Mouse (Mus musculus) bone marrow, adult 2 months (tissue): ENCODE measurements around the gene Krt10.

Source experiments
- CTCF ChIP-seq: fragments of 200-500 bp; IDR thresholded peaks from 2 replicates; pipeline ENCODE4 v1.5.1; 2011; ENCODE audit warnings: low read length, control low read depth; ENCODE audit not compliant: control insufficient read depth, insufficient read depth
- POLR2A ChIP-seq: fragments of 200-500 bp; IDR thresholded peaks from 2 replicates; pipeline ENCODE4 v1.6.1; 2011; ENCODE audit warnings: low read depth, mild to moderate bottlenecking, control low read depth, low read length, borderline replicate concordance; ENCODE audit not compliant: control insufficient read depth

DNA sequence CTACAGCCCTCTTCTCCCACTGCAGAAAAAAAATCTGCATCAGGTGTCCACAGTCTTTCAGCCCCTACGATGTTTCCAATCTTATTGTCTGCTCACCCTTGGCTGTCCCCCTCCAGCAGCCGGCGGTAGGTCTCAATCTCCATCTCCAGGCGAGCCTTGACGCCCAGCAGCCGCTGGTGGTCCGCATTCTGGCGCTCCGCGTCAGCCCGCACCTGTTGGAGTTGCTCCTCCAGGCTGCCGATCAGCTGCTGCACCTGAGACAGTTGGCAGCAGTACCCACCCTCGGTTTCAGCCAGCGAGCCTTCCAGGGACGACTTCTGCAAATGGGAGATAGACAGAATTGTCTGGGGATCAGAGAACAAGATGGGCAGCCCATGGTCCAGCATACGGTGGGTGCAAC is 28.7 kb upstream of the Krt10 start:
- TF ChIP-seq POLR2A (no peak), CTCF (no peak)
